In genomic region chr12:116772081-116772566, GRCm38 (mm10) we compare ENCODE assay signal across 8 mouse cellular contexts.
A peak's percentile ranks its signal among the peaks of the same experiment; 100 is the strongest.
DNase-seq lines count a peak whose midpoint lies in the region; ATAC-seq and TF ChIP-seq lines count a peak whose summit lies in the region.
"Had no signal": no experiment of that assay in that cellular context is flagged by ENCODE, and none has a peak within 500 bp of the region (broad histone marks: within the 10 kb centered on the region; RNA-seq: fewer than 3 reads in every experiment).

No protein-coding gene starts in this region.

- H3K4me2 ChIP-seq in midbrain, embryonic 16.5 days (ENCODE audit: low read length): no peak overlapping the region
- H3K4me2 ChIP-seq in forebrain, embryonic 13.5 days: no peak overlapping the region
- H3K4me2 ChIP-seq in stomach, embryonic 16.5 days (ENCODE audit: low read depth, low read length): no peak overlapping the region
- H3K4me2 ChIP-seq: neural tube, embryonic 13.5 days had no signal

- H3K27ac ChIP-seq in midbrain, embryonic 10.5 days (replicated peaks): 0 out of 2 replicates have a peak overlapping the region, but pooled peaks have one; percentile 39
- no peak overlapping the region for H3K27ac ChIP-seq in midbrain, embryonic 16.5 days (ENCODE audit: low read length)
- H3K27ac ChIP-seq in forebrain, embryonic 13.5 days: peak overlapping the region; percentile 27; the same call in 1 of the 2 replicates
- peak overlapping the region; percentile 87 for H3K27ac ChIP-seq in liver, adult 2 months (replicated peaks; ENCODE audit: insufficient read depth, low read depth, low read length)
- H3K27ac ChIP-seq in stomach, embryonic 16.5 days (ENCODE audit: low read length): 0 out of 2 replicates have a peak overlapping the region, but pooled peaks have one; percentile 8
- H3K27ac ChIP-seq: neural tube, embryonic 13.5 days had no signal

- no peak overlapping the region for H3K4me3 ChIP-seq in midbrain, embryonic 10.5 days
- H3K4me3 ChIP-seq in midbrain, embryonic 16.5 days (ENCODE audit: low read depth, low read length): no peak overlapping the region
- no peak overlapping the region for H3K4me3 ChIP-seq in forebrain, embryonic 13.5 days
- H3K4me3 ChIP-seq in liver, adult 2 months (ENCODE audit: insufficient read depth, low read depth, low read length): no peak overlapping the region
- no peak overlapping the region for H3K4me3 ChIP-seq in stomach, embryonic 16.5 days (replicated peaks; ENCODE audit: low read length)
- H3K4me3 ChIP-seq: neural tube, embryonic 13.5 days had no signal

- no peaks in the 10 kb centered on the region for H3K36me3 ChIP-seq in midbrain, embryonic 10.5 days
- no peaks in the 10 kb centered on the region for H3K36me3 ChIP-seq in midbrain, embryonic 16.5 days (ENCODE audit: control insufficient read depth, insufficient read depth, low read length)
- no peaks in the 10 kb centered on the region for H3K36me3 ChIP-seq in forebrain, embryonic 13.5 days (ENCODE audit: poor library complexity, severe bottlenecking)
- H3K36me3 ChIP-seq in liver, adult 2 months (ENCODE audit: control insufficient read depth, insufficient read depth, low read length): no peaks in the 10 kb centered on the region
- H3K36me3 ChIP-seq in stomach, embryonic 16.5 days (ENCODE audit: control insufficient read depth, insufficient read depth, low read length): no peaks in the 10 kb centered on the region
- H3K36me3 ChIP-seq: neural tube, embryonic 13.5 days had no signal

- WGBS in midbrain, embryonic 10.5 days: 49% methylated on average over 7 of the region's 7 CpGs
- WGBS in midbrain, embryonic 16.5 days: 33% methylated on average over 7 of the region's 7 CpGs
- 33% methylated on average over 7 of the region's 7 CpGs for WGBS in forebrain, embryonic 13.5 days
- WGBS in liver, adult 2 months: 20% methylated on average over 7 of the region's 7 CpGs
- WGBS in stomach, embryonic 16.5 days: 35% methylated on average over 7 of the region's 7 CpGs

- H3K79me2 ChIP-seq in liver, adult 2 months (ENCODE audit: control insufficient read depth, insufficient read depth, low read length): no peaks in the 10 kb centered on the region

- ATAC-seq in midbrain, embryonic 16.5 days: no peak
- ATAC-seq in forebrain, embryonic 13.5 days: peak; percentile 77
- ATAC-seq in stomach, embryonic 16.5 days (ENCODE audit: insufficient read depth, low FRiP score): peak; percentile 85

- TF ChIP-seq CTCF in liver, adult 2 months (IDR thresholded peaks at IDR 0.05; ENCODE audit: low read depth, low read length): no peak

- no peaks in the 10 kb centered on the region for H3K27me3 ChIP-seq in midbrain, embryonic 10.5 days (ENCODE audit: low read depth, poor library complexity, severe bottlenecking)
- H3K27me3 ChIP-seq in midbrain, embryonic 16.5 days (ENCODE audit: control insufficient read depth, insufficient read depth, low read depth, low read length): no peaks in the 10 kb centered on the region
- no peaks in the 10 kb centered on the region for H3K27me3 ChIP-seq in forebrain, embryonic 13.5 days
- no peaks in the 10 kb centered on the region for H3K27me3 ChIP-seq in liver, adult 2 months (ENCODE audit: control insufficient read depth, insufficient read depth, low read length)
- no peaks in the 10 kb centered on the region for H3K27me3 ChIP-seq in stomach, embryonic 16.5 days (ENCODE audit: control insufficient read depth, insufficient read depth, low read length)
- H3K27me3 ChIP-seq: neural tube, embryonic 13.5 days had no signal

- no peaks in the 10 kb centered on the region for H3K9me3 ChIP-seq in midbrain, embryonic 10.5 days (replicated peaks)
- H3K9me3 ChIP-seq in midbrain, embryonic 16.5 days (replicated peaks; ENCODE audit: control insufficient read depth, low read length, poor library complexity, severe bottlenecking): no peaks in the 10 kb centered on the region
- no peaks in the 10 kb centered on the region for H3K9me3 ChIP-seq in forebrain, embryonic 13.5 days (replicated peaks)
- no peaks in the 10 kb centered on the region for H3K9me3 ChIP-seq in stomach, embryonic 16.5 days (replicated peaks; ENCODE audit: control insufficient read depth, low read length)
- H3K9me3 ChIP-seq: neural tube, embryonic 13.5 days had no signal

- peaks cover 16% of the 10 kb centered on the region for H3K4me1 ChIP-seq in midbrain, embryonic 10.5 days
- H3K4me1 ChIP-seq in midbrain, embryonic 16.5 days (ENCODE audit: control insufficient read depth, insufficient read depth, low read length): peaks cover 3% of the 10 kb centered on the region; the same call in 1 of the 2 replicates
- peaks cover 17% of the 10 kb centered on the region for H3K4me1 ChIP-seq in forebrain, embryonic 13.5 days
- H3K4me1 ChIP-seq in liver, adult 2 months (ENCODE audit: control insufficient read depth, insufficient read depth, low read length): peaks cover 13% of the 10 kb centered on the region
- no peaks in the 10 kb centered on the region for H3K4me1 ChIP-seq in stomach, embryonic 16.5 days (ENCODE audit: control insufficient read depth, insufficient read depth, low read length)

- H3K9ac ChIP-seq in midbrain, embryonic 16.5 days (ENCODE audit: low read depth, low read length): no peak overlapping the region
- H3K9ac ChIP-seq in forebrain, embryonic 13.5 days: no peak overlapping the region
- H3K9ac ChIP-seq in liver, adult 2 months (ENCODE audit: low read depth, low read length): peak overlapping the region; percentile 44
- H3K9ac ChIP-seq in stomach, embryonic 16.5 days (ENCODE audit: low read length): no peak overlapping the region
- H3K9ac ChIP-seq: neural tube, embryonic 13.5 days had no signal

- no peak for DNase-seq in midbrain, embryonic 10.5 days (ENCODE audit: low spot score)
- peak; percentile 96 for DNase-seq in liver, adult 2 months (ENCODE audit: extremely low read depth, low read depth, low spot score)
- no peak for DNase-seq in thymus, postnatal 36 days
- DNase-seq in left cerebral cortex, adult 11 months (ENCODE audit: low spot score): no peak

- TF ChIP-seq POLR2A in liver, adult 2 months (IDR thresholded peaks at IDR 0.05; ENCODE audit: extremely low read depth, insufficient read depth, low read length): no peak
